Mouse (Mus musculus) kidney, embryonic 16.5 days (tissue): ENCODE measurements around the gene Kdm2a. TPM values are rescaled to one million over a fixed set of nuclear protein-coding genes. Genes with fewer than 3 reads are reported as not detected.

ENCODE experiments used
- ATAC-seq: fragments of 200-750 bp; cut with Nextera tagmentation; 2 replicates; pipeline ENCODE4 v1.8.0; 2017; ENCODE audit warnings: moderate TSS enrichment; ENCODE audit not compliant: low FRiP score, low TSS enrichment
- H3K27ac ChIP-seq: fragments of 300-500 bp; sonication (generic); 2 replicates; pipeline ENCODE4 v1.5.1; 2014; ENCODE audit warnings: low read length
- H3K27me3 ChIP-seq: fragments of 300-500 bp; sonication (generic); 2 replicates; pipeline ENCODE4 v1.6.1; 2014; ENCODE audit warnings: low read length, control low read depth, mixed read lengths; ENCODE audit not compliant: insufficient read depth
- H3K36me3 ChIP-seq: fragments of 300-500 bp; sonication (generic); 2 replicates; pipeline ENCODE4 v1.6.1; 2014; ENCODE audit warnings: low read length, control low read depth, mixed read lengths; ENCODE audit not compliant: insufficient read depth
- H3K4me1 ChIP-seq: fragments of 300-500 bp; sonication (generic); 2 replicates; pipeline ENCODE4 v1.6.1; 2014; ENCODE audit warnings: low read length, control low read depth, mixed read lengths; ENCODE audit not compliant: insufficient read depth
- H3K4me2 ChIP-seq: fragments of 300-500 bp; sonication (generic); replicated peaks from 2 replicates; pipeline ENCODE4 v1.6.1; 2014; ENCODE audit warnings: low read depth, low read length
- H3K4me3 ChIP-seq: fragments of 300-500 bp; sonication (generic); 2 replicates; pipeline ENCODE4 v1.5.1; 2014; ENCODE audit warnings: mild to moderate bottlenecking, low read length
- H3K9ac ChIP-seq: fragments of 300-500 bp; sonication (generic); replicated peaks from 2 replicates; pipeline ENCODE4 v1.6.1; 2014; ENCODE audit warnings: low read length
- H3K9me3 ChIP-seq: fragments of 300-500 bp; sonication (generic); 2 replicates; pipeline ENCODE4 v1.6.1; 2016; ENCODE audit warnings: low read length, control low read depth
- WGBS: fragments of 180-500 bp; shearing (Covaris S2); extraction: QIAGEN DNeasy Blood & Tissue Kit; methylation state at CpG from one replicate; pipeline ENCODE4 v1.1.7; 2014; 5-methylcytosine and 5-hydroxymethylcytosine counted together
- polyA plus RNA-seq: library from polyadenylated mRNA; unstranded; fragments of >200 nt; fragmentation: Nextera tagmentation; extraction: Ambion mirVana; gene quantifications from 2 replicates; pipeline ENCODE4 v1.2.1, GENCODE M21; 2015

The Kdm2a gene
- polyA plus RNA-seq, 1 experiment from 2014 or later = 47.5 TPM

DNA sequence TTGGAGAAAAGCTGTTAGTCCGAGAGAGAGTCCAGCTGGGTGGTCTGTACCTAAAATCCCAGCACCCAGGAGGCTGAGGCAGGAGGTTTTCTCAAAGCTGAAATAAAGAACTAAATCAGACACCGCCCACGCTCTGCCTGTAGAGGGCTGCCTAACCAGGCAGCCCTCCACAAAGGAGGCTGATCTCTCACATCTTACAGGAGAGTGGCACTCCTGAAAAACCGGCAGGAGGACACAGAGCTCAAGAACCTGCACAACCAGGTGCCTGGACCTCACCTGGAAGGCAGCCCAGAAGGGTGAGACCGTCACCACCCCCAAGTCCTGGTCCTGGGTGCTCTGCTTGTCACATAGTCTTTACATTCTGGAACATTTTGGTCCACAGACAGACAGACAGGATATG, 100.2 kb downstream of the Kdm2a start:
- 92% methylated on average over 5 of the region's 5 CpGs for WGBS
- H3K9me3 ChIP-seq = no peaks in the 10 kb centered on the region
- peaks cover 3% of the 10 kb centered on the region for H3K36me3 ChIP-seq
- no peak overlapping the region for H3K4me3 ChIP-seq
- peaks cover 38% of the 10 kb centered on the region for H3K4me1 ChIP-seq
- no peak for ATAC-seq
- no peak overlapping the region for H3K9ac ChIP-seq
- no peaks in the 10 kb centered on the region for H3K27me3 ChIP-seq
- no peak overlapping the region for H3K4me2 ChIP-seq
- no peak overlapping the region for H3K27ac ChIP-seq

DNA sequence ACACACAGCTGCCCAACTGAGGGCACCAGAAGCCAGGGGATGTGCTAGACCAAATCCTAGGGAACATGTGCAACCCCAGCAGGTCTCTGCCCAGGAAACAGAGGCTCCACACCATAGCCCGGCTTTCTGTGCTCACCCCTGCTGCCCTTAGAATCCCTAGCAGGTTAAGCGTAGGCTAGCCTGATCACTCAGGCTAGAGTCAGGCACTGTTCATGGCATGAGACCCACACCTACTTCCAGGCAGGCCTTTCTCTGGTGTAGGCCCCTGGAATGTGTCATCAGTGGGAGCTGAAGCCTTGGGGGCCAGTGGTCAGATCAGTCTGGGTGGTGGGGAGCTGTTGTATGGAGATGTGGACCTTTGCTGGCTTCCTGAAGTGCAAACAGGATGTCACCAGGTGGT, 101.5 kb downstream of the Kdm2a start:
- Histone ChIP-seq H3K9me3 (no peaks in the 10 kb centered on the region), H3K36me3 (peaks cover 15% of the 10 kb centered on the region), H3K4me2 (no peak overlapping the region), H3K9ac (no peak overlapping the region), H3K4me1 (peaks cover 26% of the 10 kb centered on the region), H3K4me3 (no peak overlapping the region), H3K27me3 (no peaks in the 10 kb centered on the region), H3K27ac (no peak overlapping the region)
- no peak for ATAC-seq
- WGBS = 87% methylated on average over 2 of the region's 2 CpGs

DNA sequence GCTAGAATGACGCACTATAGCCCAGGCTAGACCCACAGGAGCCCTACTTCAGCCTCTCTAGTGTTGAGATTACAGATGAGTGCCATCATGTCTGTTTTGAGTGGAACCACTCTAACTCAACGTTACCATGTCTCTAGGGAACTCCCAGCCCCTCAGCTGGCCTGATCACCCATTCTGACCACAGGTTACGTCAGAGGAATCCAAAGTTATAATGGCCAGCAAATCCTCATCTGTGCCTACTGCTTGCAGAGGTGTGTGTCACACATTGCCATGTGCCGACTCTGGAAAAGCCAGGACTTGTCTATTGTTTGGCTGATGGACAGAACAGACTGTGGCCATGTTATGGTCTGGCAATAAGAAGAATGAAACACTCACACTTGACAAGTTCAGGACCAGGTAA, 102.7 kb downstream of the Kdm2a start:
- Histone ChIP-seq H3K4me2 (no peak overlapping the region), H3K9me3 (no peaks in the 10 kb centered on the region), H3K27ac (no peak overlapping the region), H3K36me3 (peaks cover 27% of the 10 kb centered on the region), H3K4me1 (peaks cover 15% of the 10 kb centered on the region), H3K27me3 (no peaks in the 10 kb centered on the region), H3K9ac (no peak overlapping the region), H3K4me3 (no peak overlapping the region)
- ATAC-seq = no peak
- 87% methylated on average over 4 of the region's 4 CpGs for WGBS

DNA sequence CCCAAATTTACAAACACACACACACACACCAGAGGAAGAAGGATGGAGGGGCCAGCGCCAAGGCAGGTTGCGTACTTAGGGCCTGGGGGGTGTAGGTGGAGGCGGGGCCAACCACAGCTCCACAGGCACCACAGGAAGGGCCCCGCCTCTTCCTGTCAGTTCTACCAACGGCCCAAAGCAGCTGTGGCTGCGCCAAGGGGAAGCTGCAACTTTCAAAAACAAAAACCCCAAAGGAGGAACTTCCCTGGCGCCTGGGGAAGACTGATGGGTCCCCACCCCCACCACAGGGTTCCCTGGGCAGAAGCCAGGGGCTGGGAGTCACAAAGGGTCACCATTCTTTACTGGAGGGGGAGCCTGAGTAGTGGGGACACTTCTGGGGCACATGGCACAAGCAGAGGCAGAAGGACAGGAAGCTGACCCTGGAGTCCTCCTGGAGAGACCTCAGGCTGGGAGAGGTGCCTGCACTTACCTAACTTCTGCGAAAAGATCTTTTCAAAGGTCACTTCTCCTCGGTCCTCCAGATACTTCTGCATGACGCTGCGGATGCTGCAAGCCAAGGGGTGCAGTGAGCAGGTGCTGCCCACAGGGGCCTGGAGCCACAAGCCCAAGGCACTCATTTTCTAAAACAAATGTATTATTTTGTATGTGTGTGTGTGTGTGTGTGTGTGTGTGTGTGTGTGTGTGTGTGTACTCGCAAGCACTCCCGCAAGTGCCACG, 103.5 kb downstream of the Kdm2a start:
- H3K36me3 ChIP-seq = peaks cover 34% of the 10 kb centered on the region
- H3K27me3 ChIP-seq = no peaks in the 10 kb centered on the region
- no peaks in the 10 kb centered on the region for H3K9me3 ChIP-seq
- peak overlapping the region; percentile 51; the same call in 1 of the 2 replicates for H3K27ac ChIP-seq
- H3K4me2 ChIP-seq = no peak overlapping the region
- 67% methylated on average over 14 of the region's 14 CpGs for WGBS
- peaks cover 6% of the 10 kb centered on the region for H3K4me1 ChIP-seq
- H3K4me3 ChIP-seq = no peak overlapping the region
- no peak overlapping the region for H3K9ac ChIP-seq
- ATAC-seq = 0 out of 2 replicates have a peak, but pooled peaks have one; percentile 39

DNA sequence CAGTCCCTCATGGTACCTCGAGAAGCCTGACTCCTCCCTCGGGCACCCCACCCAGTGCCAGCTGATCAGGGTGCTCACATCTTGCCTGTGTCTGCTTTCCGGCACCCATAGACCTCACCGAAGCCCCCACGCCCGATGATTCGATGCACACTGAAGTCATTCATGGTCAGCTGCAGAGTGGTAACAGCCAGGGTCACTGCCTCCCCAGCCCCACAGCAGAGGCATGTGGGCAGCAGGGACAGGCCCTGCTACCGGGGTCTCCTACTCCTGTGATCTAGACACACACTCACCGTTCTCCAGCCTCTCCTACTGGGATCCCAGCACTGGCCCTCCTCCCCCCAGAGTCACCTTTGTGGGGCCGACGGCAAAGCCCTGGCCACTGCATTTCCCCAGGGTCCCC, 106.9 kb downstream of the Kdm2a start:
- Histone ChIP-seq H3K9ac (no peak overlapping the region), H3K9me3 (no peaks in the 10 kb centered on the region), H3K4me3 (no peak overlapping the region), H3K27me3 (no peaks in the 10 kb centered on the region), H3K36me3 (peaks cover 65% of the 10 kb centered on the region), H3K4me2 (no peak overlapping the region), H3K27ac (no peak overlapping the region), H3K4me1 (no peaks in the 10 kb centered on the region)
- 92% methylated on average over 11 of the region's 11 CpGs for WGBS
- no peak for ATAC-seq

DNA sequence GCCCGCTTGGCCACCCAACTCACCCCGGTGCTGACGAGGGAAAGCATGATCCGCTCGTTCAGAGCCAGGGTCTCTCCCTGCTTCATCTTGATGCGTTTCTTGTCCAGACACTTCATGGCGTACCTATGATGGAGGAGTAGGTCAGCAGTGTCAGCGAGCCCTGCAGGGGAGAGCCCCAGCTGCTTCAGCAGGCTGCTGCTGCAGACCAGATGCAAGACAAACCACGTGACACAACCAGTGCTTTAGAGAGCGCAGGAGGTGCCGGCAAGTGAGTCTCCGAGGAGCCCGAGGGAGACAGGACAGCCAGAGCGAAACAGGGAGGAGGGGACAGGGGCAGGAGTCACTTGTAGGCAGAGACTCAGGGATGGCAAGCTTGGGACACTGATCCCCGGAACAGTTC, 107.3 kb downstream of the Kdm2a start:
- Histone ChIP-seq H3K4me3 (no peak overlapping the region), H3K36me3 (peaks cover 69% of the 10 kb centered on the region), H3K27me3 (no peaks in the 10 kb centered on the region), H3K4me1 (no peaks in the 10 kb centered on the region), H3K9ac (no peak overlapping the region), H3K9me3 (no peaks in the 10 kb centered on the region), H3K4me2 (no peak overlapping the region), H3K27ac (no peak overlapping the region)
- ATAC-seq = no peak
- WGBS = 88% methylated on average over 15 of the region's 15 CpGs

DNA sequence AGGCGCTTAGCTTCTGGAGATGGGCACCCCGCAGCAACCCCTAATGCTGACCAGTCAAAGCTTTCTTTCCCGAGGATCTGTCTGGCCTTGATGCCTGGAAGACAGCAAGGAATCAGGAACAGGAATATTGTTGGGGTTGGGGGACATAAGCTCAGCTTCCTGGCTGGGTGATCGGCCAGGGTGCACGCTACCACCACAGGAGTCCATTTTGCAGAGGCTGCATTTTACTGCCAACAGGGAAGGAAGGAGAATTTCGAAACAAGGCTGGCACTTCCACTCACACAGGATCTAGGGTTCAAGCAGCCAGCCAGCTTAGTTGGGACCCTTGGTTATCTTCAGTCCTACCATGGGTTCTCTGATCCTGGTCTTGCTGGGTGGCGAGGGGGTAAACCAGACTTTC, 114.4 kb downstream of the Kdm2a start:
- peak overlapping the region; percentile 79 for H3K4me2 ChIP-seq
- peaks cover 9% of the 10 kb centered on the region; the same call in 1 of the 2 replicates for H3K4me1 ChIP-seq
- H3K36me3 ChIP-seq = peaks cover 34% of the 10 kb centered on the region
- no peaks in the 10 kb centered on the region for H3K27me3 ChIP-seq
- WGBS = 46% methylated on average over 7 of the region's 7 CpGs
- peak overlapping the region; percentile 75 for H3K9ac ChIP-seq
- H3K4me3 ChIP-seq = peak overlapping the region; percentile 65
- peaks cover 4% of the 10 kb centered on the region; the same call in 1 of the 2 replicates for H3K9me3 ChIP-seq
- no peak for ATAC-seq
- peak overlapping the region; percentile 31; the same call in 1 of the 2 replicates for H3K27ac ChIP-seq

DNA sequence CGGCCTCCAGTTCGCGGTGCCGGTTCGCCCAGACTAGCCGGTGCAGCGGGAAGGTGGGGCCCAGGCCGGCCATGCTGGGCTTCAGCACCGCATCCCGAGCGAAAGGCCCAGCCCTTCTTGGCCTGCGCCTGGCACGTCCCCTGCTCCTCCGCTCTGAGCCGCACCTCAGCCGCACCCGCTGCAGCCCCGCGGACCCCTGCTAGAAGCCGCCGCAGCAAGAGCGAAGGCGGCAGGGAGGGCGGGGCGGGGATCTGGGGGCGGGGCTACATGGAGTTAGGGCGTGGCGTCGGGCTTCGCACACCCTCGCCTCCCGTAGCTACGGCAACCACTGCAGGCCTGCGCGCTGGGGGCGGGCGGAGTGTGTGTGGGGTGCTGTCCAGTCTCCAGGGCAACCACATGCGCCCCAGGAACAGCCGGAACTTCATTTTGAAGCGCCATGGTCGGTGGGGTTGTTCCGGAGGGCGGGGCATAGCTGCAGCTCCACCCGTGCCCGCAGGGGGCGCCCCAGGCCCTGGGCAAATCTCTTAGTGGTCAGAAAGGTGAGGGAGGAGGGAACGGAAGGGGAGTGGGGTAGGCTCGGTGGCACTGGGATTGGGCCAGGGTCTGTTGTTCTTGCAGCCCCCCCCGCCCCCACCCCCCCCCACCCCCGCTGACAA, 115.1 kb downstream of the Kdm2a start, which contains the start of gene Ankrd13d:
Gene Ankrd13d, minus strand, starts transcription at position 240 of the 656 bp plus-strand sequence.
- under 1% methylated on average over 49 of the region's 50 CpGs for WGBS
- Histone ChIP-seq H3K27ac (peak within 1 kb of the TSS; percentile 49; the same call in 1 of the 2 replicates), H3K27me3 (no peaks in the 10 kb centered on the region), H3K36me3 (peaks cover 30% of the 10 kb centered on the region), H3K9ac (peak within 1 kb of the TSS; percentile 75), H3K9me3 (peaks cover 4% of the 10 kb centered on the region; the same call in 1 of the 2 replicates), H3K4me2 (peak within 1 kb of the TSS; percentile 79), H3K4me1 (peaks cover 9% of the 10 kb centered on the region; the same call in 1 of the 2 replicates), H3K4me3 (peak within 1 kb of the TSS; percentile 65)
- ATAC-seq = peak; percentile 94

DNA sequence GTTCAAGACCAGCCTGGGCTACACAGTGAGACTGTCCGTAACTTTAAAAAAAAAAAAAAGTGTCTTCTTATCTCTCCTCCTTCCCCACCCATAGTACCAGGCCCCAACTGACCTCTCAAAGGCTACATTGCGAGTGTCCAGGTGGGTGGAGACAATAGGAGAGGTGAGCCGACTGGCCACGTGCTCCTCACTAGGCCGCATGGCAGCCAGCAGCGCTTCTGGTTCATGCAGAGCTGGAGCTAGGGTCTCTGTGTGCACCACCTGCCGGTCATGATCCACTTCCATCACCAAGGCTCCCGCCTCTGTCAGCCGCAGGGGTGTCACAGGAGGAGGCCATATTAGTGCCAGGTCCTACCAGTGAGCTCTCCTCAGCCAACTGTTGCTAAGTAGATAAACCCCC, 117.7 kb downstream of the Kdm2a start:
- Histone ChIP-seq H3K27ac (no peak overlapping the region), H3K4me1 (peaks cover 9% of the 10 kb centered on the region; the same call in 1 of the 2 replicates), H3K9me3 (peaks cover 10% of the 10 kb centered on the region; the same call in 1 of the 2 replicates), H3K4me3 (no peak overlapping the region), H3K4me2 (no peak overlapping the region), H3K9ac (no peak overlapping the region), H3K27me3 (no peaks in the 10 kb centered on the region), H3K36me3 (peaks cover 5% of the 10 kb centered on the region; the same call in 1 of the 2 replicates)
- no peak for ATAC-seq
- WGBS = 94% methylated on average over 9 of the region's 9 CpGs

DNA sequence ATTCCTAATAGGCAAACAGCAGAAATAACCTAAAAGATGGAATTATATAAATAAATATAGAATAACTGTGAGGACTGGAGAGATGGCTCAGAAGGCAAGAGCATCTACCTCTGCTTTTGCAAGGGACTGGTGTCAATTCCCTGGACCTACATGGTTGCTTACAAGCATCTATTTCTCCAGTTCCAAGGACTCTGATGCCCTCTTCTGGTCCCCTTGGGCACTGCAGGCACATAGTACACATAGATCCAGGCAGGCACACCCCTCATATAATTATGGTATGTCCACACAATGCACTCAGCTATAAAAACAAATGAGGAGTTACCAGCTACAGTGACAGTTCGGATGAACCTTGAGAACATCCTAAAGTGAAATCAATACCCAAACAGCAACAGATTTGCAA, 118.6 kb downstream of the Kdm2a start:
- no peak for ATAC-seq
- Histone ChIP-seq H3K36me3 (peaks cover 4% of the 10 kb centered on the region; the same call in 1 of the 2 replicates), H3K4me1 (peaks cover 9% of the 10 kb centered on the region; the same call in 1 of the 2 replicates), H3K4me3 (no peak overlapping the region), H3K9me3 (peaks cover 10% of the 10 kb centered on the region; the same call in 1 of the 2 replicates), H3K4me2 (no peak overlapping the region), H3K27ac (no peak overlapping the region), H3K9ac (no peak overlapping the region), H3K27me3 (no peaks in the 10 kb centered on the region)
- WGBS = 97% methylated on average over 1 of the region's 1 CpGs
